Mouse (Mus musculus) c-Kit-positive CD71-positive TER-119-positive erythroid progenitor cells, embryonic 14.5 days (primary cell): ENCODE measurements around the gene Syngr2.

Source experiments
- DNase-seq: peaks from one replicate; pipeline ENCODE4 v3.0.0-alpha.2; 2013; ENCODE audit warnings: low spot score

Gene Syngr2

DNA sequence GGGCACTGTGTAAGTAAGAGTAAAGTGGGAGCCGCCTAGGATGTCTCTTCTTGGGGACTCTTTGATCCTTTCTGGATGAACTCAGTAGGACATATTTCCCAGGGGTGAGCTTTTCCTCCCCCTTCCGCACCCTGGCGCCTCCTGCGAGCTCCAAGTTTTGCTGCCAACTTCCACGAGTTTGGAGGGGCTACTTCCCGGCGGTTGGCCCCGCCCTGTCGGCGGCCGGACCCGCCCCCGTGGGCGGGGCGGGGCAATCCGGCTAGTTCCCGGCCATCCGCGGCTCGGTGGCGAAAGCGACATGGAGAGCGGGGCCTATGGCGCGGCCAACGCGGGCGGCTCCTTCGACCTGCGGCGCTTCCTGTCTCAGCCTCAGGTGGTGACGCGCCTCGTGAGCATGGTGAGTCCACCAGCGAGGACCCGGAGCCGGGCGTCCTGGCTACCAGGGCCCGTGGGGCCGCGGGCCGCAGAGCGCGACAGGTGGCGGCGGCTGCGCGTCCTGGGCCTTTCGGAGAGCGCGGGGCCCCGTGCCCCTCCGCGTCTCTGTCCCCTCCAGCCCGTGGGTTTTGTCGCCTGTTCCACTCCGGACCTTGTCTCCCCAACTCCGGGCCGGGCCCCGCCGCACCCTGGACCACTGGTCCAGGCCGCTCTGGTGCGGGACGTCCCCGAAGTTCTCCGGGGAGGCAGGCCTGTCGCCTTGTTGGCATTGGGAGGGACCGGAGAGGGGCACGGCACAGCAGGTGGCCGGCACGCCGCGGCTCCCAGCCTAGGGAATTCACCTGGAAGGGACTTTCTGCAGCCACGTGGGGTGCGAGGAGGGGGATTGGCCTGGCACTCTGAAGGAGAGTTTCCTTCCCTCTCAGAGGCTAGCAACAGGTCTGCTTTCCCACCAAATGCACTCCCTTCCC, at the start of gene Syngr2, which contains the start of gene Gm20708:
TSS of gene Syngr2 (plus strand) at position 262 of the 905 bp plus-strand sequence.
TSS of gene Gm20708 (plus strand) at position 262 of the 905 bp plus-strand sequence.
- DNase-seq = peak; percentile 77

DNA sequence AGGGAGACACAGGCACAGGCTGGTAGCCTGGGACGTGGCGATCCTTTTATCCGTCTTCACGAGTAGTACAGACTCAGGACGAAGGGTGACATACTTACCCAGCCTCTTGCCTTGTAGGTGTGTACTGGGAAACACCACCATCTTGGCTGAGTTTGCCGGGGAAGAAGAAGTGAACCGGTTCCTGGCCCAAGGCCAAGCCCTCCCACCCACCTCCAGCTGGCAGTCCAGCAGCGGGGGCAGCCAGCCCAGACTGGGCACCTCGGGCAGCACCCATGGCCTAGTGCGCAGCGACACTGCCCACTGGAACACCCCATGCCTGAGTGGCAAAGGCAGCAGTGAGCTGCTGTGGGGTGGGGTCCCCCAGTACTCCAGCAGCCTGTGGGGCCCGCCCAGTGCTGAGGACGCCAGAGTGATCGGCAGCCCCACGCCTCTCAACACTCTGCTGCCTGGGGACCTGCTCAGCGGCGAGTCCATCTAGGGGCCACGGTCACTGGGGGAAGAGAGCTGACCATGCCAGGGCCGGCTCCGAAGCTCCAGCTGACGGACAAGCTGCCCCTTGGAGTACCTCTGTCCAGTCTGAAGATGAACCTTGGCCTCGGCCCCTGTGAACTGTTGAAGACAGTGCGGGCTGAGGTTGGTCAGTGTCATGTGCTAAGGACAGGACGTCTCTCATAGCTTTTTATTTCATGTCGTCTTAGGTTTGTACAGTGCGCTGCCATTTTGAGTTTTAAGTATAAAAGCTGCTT, 48.9 kb upstream of the Syngr2 start:
- DNase-seq = no peak

DNA sequence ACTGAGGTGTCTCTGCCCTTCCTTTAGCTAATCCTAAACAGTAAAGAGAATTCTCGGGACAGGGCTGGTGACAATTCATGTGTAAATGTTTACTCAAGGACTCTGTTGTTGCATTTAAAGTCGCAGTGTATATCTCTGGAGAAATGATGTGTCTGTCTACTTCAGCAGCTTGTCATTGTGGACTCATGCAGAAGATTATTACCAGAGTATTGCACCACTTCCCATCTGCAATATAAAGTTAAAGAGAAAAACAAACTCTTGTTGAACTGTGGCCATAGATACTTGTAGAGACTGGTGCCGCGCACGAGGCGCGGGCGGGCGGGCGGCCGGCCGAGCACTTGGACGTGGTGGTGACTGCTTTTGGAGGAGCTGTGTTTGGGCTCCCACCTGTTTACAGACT, 47.7 kb upstream of the Syngr2 start:
- DNase-seq = no peak

GRCm38 (mm10) chr11:117762246-117762645, 47.2 kb upstream of the Syngr2 start:
- DNase-seq = no peak

DNA sequence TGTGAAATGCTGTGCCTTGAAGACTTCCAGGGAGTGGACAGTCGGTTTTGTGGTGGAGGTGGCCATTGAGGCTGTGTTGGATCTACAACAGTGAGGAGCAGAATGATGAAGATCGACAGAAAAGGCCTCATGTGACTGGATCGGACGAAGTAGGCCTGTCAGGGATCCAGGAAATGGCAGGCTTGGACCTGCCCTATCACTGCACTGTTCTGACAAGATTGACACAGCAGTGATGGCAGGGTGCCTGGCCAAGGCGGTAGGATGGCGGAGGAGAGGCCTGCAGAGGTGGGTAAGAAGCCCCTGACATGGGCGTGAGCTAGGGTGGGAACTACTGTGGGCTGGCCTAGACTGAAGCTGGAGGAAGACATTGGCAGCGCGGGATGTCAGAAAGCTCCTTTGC, 45.1 kb upstream of the Syngr2 start:
- DNase-seq = no peak

DNA sequence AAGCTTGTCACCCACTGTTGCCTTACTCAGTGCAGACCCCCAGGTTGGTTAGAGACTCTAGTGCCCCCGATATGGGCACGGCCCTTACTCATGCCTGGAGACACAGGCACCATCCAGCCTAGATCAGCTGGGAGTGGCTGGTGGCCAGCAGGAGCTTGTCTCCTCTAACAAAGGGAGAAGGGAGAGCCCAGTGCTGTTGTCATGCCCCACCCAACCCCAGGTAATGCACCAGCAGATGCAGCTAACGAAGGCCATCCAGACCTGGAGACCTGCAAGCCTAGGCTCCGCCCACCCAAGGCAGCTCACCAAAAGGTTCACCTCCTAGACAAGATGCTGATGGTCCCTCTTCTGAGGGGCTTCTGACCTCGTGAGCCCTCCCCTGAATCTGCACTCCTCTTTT, 44.1 kb upstream of the Syngr2 start:
- no peak for DNase-seq

- DNase-seq = no peak
These were observed 43.2 kb upstream of the Syngr2 start for GRCm38 (mm10) chr11:117766275-117766674.

- DNase-seq = no peak
These were observed 40.5 kb upstream of the Syngr2 start for GRCm38 (mm10) chr11:117768725-117769682.

DNA sequence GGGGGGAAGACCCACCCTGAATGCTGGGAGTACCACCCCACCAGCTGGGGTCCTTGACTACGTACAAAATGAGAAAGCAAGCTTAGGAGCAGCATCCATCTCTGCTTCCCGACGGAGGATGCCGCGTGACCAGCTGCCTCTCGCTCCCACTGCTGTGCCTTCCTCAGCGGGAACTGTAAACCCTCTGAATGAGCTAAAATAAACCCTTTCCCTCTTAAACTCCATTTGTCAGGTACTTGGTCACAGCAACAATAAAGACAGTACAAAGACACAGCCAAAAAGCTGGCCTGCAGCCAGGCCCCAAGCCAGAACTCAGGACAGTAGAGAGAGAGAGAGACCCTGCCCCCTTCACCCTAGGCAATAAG, 39.8 kb upstream of the Syngr2 start:
- no peak for DNase-seq

DNA sequence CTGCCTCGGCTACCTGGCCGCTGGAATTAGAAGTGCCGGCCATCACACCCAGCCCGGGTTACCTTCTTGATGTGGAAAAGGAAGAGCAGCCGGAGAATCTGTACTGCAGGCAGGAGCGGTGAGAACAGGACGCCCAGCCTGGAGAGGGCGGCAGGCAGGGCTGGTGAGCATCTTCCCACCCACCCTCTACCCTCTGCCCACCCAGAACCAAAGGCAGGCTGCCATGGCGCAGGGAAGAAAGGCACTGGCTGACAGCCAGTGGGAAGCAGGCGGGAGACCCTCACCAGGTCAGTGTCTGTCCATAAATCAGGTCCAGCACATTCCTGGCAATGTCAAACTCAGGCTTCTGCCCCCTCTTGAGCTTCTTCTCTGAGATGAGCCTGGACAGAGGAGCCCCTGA, 39.1 kb upstream of the Syngr2 start:
- no peak for DNase-seq

DNA sequence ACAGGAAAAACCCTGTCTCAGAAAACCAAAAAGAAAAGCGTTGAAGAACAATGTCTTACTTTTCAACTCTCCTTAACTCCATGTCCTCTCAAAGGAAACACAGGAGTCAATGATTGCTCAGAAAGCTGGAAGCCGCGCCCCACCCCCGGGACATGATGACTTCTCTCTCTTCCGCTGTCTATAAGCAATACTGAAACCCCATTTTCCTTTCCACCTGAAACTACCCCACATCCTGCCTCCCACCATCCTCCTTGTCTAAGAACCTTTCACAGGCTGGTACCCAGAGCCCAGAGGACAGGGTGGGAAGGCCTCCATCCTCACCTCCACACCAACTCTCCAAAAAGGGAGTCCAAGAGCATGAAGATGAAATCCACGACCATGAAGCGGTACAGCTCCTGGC, 37.1 kb upstream of the Syngr2 start:
- DNase-seq = no peak

DNA sequence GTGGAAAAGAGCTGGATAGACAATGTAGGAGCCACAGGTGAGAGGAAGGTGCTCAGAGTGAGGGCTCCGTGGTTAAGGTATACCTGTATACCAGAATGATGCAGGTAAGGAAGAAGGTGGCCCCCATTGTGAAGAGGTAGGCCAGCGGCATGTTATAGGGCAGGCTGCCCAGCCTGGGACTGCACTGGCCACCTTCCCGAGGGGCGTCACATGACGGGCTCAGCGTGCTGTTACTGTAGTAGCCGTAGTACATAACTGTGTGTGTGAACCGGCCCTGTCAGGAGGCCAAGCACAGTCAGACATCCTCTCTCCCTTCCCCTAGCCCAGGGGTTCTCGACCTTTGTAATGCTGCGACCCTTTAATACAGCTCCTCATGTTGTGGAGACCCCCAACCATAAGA, 34.5 kb upstream of the Syngr2 start:
- DNase-seq = no peak

DNA sequence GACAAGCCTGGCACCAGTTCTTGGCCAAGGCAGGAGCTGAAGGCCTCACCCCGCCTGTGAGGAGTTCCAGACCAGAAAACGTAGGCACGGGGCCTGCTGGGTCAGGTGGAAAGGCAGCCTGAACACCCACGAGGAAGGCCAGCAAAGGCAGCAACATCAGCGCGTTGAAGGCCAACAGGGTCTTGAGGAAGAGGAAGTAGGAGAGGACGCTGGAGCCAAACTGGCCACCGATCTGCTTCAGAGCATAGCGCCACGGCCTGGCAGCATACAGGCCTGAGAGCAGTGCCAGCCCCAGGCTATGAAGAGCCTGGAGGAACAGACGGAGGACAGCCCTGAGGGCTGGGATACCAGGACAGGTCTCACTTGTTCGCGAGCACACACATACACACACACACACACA, 33.9 kb upstream of the Syngr2 start:
- no peak for DNase-seq

DNA sequence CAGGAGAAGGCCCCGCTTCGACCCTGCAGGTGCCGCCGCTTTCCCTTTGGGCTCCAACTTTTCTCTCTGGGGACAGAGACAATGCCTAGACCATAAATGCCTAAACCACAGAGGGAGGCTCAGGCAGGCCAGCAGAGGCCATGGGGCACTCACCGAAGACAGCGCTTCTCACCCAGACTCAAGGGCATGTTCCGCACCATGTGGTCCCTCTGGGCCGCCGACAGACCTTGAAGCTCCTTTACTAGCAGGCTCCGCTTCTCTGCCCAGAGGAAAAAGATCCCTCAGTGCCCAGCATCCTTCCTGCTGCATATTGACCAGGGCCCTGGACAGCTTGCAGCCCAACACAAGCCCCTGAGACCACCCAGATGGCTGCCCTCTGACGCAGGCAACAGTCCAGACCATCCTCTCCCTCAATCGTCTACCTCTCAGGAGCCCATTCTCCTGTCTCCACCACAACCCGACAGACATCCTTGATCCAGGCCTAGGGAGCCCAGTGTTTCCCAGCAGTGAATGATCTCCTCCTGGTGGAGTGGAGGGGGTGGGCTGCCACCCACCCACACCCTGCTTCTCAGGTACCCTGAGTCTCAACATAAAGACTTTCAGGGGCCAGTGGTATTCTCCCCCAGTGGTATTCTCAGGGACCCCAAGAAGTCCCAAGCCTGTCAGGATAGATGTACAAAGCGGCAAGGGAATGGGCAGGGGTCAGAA, 33.2 kb upstream of the Syngr2 start:
- DNase-seq = no peak

DNA sequence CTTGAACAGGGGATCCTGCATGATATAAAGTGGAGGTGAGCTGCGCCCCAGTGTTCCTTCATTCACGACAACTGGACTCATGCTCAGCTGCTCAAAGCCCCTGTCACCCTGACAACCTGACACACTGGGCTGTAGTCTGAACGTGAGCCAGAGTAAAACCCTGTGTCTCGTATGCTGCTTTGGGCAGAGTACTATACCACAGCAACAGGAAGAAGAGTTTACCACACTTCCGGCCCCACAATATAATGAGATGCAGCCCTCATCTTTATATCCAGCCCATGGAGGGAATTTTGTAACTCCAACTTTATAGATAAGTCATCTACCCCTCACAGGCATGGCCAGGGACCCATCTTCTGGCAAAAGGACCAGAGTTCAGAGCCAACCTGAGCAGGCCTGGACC, 32.4 kb upstream of the Syngr2 start:
- no peak for DNase-seq

DNA sequence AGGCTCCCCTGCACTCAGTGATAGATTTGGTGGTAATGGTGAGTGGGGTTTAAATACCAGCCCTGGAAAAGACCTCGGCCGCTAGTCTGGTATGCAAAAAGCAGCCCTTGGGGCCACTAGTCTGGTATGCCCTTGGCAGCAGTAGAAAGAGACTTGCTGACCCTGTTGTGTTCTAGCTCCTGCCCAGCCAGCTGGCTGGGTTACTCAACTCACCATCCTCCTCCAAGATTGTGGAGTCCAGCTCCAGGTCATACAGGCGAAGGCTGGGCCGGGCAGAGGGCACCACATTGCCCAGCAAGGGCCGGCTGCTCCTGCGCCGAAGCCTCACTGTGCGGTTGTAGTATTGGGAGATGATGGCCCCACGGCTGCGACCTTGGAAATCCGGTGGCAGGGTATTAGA, 31.4 kb upstream of the Syngr2 start:
- DNase-seq = no peak

GRCm38 (mm10) chr11:117778851-117779433, 30.5 kb upstream of the Syngr2 start:
- peak; percentile 58 for DNase-seq

DNA sequence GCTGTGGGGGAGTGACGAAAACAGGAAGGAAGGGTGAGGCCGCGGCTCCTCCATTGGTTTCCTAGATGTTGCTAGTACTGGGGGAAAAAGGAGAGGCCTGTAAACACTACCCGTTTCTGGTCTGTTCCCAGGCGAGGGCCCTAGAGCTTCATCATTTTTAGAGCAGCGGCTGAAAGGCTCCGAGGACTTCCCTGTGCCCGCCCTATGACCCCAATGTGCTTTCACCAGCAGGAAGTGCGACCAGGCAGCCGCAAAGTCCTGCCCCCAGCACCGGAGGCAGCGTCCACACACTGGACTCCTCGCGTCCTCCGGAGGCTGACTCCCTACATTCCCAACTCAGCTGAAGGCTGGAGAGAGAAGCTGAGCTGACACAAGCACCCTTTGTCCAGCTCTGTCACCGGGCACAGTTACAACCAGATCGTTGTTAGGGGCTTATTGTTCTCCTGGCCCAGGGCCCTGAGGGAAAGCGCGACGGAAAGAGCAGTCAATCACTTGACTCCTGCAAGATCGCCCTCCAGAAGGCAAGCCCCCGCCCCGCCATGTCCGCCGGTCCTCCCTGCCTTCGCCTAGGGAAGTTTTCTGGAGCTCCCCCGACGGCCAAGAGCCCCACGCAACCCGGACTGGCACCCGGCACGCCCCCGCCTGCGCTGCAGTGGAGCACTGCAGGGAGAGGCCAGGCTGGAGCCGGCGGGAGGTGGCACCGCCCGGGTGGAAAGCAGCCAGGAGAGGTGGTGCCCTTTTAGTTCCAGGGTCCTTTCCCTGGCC, 29.9 kb upstream of the Syngr2 start:
- peak; percentile 55 for DNase-seq

DNA sequence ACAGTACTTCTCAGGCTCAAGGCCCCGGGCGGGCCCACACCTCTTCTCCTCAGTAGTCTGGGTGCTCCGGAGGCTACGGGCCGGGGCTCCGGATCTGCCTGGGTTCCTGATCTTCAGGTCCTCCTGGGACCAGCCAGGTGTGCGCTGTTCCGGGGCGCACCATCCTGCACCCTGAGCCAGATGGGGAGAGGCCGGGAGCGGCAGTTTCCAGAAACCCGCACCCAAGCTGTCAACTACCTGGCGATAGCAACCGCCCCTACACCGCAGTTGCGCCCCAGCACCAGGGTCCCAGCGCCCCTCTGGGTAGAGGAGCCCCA, 29.3 kb upstream of the Syngr2 start:
- peak; percentile 33 for DNase-seq

DNA sequence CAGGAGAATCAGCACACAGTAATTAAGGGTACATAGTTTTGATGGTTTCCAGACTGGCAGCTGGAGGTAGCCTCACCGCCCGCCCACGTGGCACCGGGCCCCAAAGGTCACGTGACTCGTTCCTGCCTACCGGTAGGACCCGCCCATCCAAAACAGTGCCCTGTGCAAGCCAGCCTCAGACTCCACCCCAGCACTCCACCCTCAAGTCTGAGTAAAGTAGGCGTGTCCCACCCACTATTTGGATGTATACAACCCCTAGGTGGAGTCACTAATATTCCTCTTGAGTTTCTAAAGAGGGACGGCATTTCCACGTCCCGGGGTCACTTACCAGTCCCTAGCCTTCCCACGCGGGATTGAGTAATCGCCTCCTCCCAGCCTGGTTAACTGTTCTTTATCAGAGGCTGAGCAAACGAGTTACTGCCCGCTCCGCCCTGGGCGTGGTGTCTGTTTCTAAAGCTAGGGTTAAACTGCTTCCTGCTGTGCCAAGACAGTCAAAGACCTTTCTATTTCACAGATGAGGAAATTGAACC, 28.8 kb upstream of the Syngr2 start:
- peak; percentile 95 for DNase-seq
